29 mouse cellular contexts compared by ENCODE assay signal in genomic region chr1:156491226-156491796, GRCm38 (mm10). TPM values are rescaled to one million over a fixed set of nuclear protein-coding genes. Genes with fewer than 3 reads are reported as not detected.
DNase-seq lines count a peak whose midpoint lies in the region; ATAC-seq lines count a peak whose summit lies in the region.
"Had no signal": no experiment of that assay in that cellular context is flagged by ENCODE, and none has a peak within 500 bp of the region (broad histone marks: within the 10 kb centered on the region; RNA-seq: fewer than 3 reads in every experiment).

No protein-coding gene starts in this region.

- no peaks in the 10 kb centered on the region for H3K9me3 ChIP-seq in midbrain, embryonic 11.5 days (ENCODE audit: control insufficient read depth, low read length)
- H3K9me3 ChIP-seq: embryonic facial prominence, embryonic 15.5 days; forebrain, embryonic 10.5 days; G1E; heart, embryonic 10.5 days; hindbrain, embryonic 12.5 days had no signal

- peak; percentile 79 for ATAC-seq in megakaryocyte, adult 5-6 weeks (ENCODE audit: poor library complexity, severe bottlenecking)
- no peak for ATAC-seq in midbrain, embryonic 11.5 days (ENCODE audit: low FRiP score)
- ATAC-seq: activated CD4-positive, CD25-positive, alpha-beta regulatory T cell, adult 4 months; CD4-positive, CD25-positive, alpha-beta regulatory T cell, adult 4 months; forebrain, embryonic 14.5 days; hindbrain, embryonic 16.5 days; inflammation-experienced regulatory T-cells, adult 6 months; Patski had no signal

- no peak overlapping the region for H3K4me3 ChIP-seq in midbrain, embryonic 11.5 days (ENCODE audit: low read depth, low read length)
- H3K4me3 ChIP-seq: embryonic facial prominence, embryonic 15.5 days; erythroblast, embryonic 14.5 days; forebrain, embryonic 10.5 days; heart, embryonic 10.5 days; hindbrain, embryonic 12.5 days had no signal

- 86% methylated on average over 4 of the region's 4 CpGs for WGBS in midbrain, embryonic 11.5 days

- H3K27ac ChIP-seq in midbrain, embryonic 11.5 days (ENCODE audit: low read depth, low read length), result no peak overlapping the region
- H3K27ac ChIP-seq: embryonic facial prominence, embryonic 15.5 days; forebrain, embryonic 10.5 days; heart, embryonic 10.5 days; hindbrain, embryonic 12.5 days had no signal

- H3K36me3 ChIP-seq in midbrain, embryonic 11.5 days (ENCODE audit: control insufficient read depth, insufficient read depth, low read length), result no peaks in the 10 kb centered on the region
- H3K36me3 ChIP-seq: embryonic facial prominence, embryonic 15.5 days; forebrain, embryonic 10.5 days; G1E; heart, embryonic 10.5 days; hindbrain, embryonic 12.5 days had no signal

- H3K27me3 ChIP-seq in midbrain, embryonic 11.5 days (ENCODE audit: control insufficient read depth, insufficient read depth, low read length), result no peaks in the 10 kb centered on the region
- H3K27me3 ChIP-seq: embryonic facial prominence, embryonic 15.5 days; hindbrain, embryonic 12.5 days; Patski had no signal

- H3K4me1 ChIP-seq in midbrain, embryonic 11.5 days (ENCODE audit: control insufficient read depth, insufficient read depth, low read length), result no peaks in the 10 kb centered on the region
- H3K4me1 ChIP-seq: embryonic facial prominence, embryonic 15.5 days; forebrain, embryonic 10.5 days; heart, embryonic 10.5 days; hindbrain, embryonic 12.5 days had no signal

- no peak overlapping the region for H3K9ac ChIP-seq in midbrain, embryonic 11.5 days (ENCODE audit: low read length)
- H3K9ac ChIP-seq: embryonic facial prominence, embryonic 15.5 days; hindbrain, embryonic 12.5 days had no signal

- H3K4me2 ChIP-seq in midbrain, embryonic 11.5 days, result no peak overlapping the region
- H3K4me2 ChIP-seq: embryonic facial prominence, embryonic 15.5 days; hindbrain, embryonic 12.5 days had no signal

- DNase-seq in lung, postnatal 36 days, result peak; percentile 10
- no peak for DNase-seq in lung, postnatal 25 days (ENCODE audit: low spot score)
- DNase-seq in MEL-GATA-1-ER (ENCODE audit: extremely low read depth, low read depth), result peak; percentile 68
- DNase-seq in cerebellum, adult 9-10 months, result no peak
- no peak for DNase-seq in midbrain, embryonic 11.5 days (ENCODE audit: low spot score, missing footprints)
- no peak for DNase-seq in urinary bladder, postnatal 36 days (ENCODE audit: low spot score in 2 of 2)
- DNase-seq: adrenal gland, adult 8-10 months; B cell, adult 2 months; cerebellum, adult 11-12 months; cerebellum, adult 9-11 months; cerebellum, postnatal 36 days; embryo, embryonic 11 days; gastrocnemius, postnatal 36 days; heart, adult 18-20 months; heart, postnatal 10 days; heart, postnatal 4 days had no signal

RNA-seq across cellular contexts. Expression of gene Soat1, which starts 17.2 kb away (rescaled TPM):
- total RNA-seq in megakaryocyte, adult 5-6 weeks (2015), result 223 and 228 TPM in 2 replicates
- total RNA-seq in megakaryocyte, adult 5-6 weeks (2017), result 341 and 376 TPM in 2 replicates
- 21.4 and 23.6 TPM in 2 replicates for polyA plus RNA-seq in midbrain, embryonic 11.5 days (2014; fragmentation: Nextera tagmentation; extraction: Ambion mirVana)

RNA-seq across cellular contexts. Expression of gene Gm10031, which starts 32.5 kb away (rescaled TPM):
- 3.8 and 7.0 TPM in 2 replicates for total RNA-seq in megakaryocyte, adult 5-6 weeks (2015)
- 12.0 and 19.4 TPM in 2 replicates for total RNA-seq in megakaryocyte, adult 5-6 weeks (2017)
- polyA plus RNA-seq in midbrain, embryonic 11.5 days (2014; fragmentation: Nextera tagmentation; extraction: Ambion mirVana), result 0.44 and 0.74 TPM in 2 replicates

Comparison
In these comparisons a context has a peak if more than half of its experiments do, and no peak if none do; other contexts are left out.
1. DNase-seq: peak in lung, postnatal 36 days (single experiment) and MEL-GATA-1-ER (single experiment); none in lung, postnatal 25 days (single experiment), cerebellum, adult 9-10 months (single experiment), midbrain, embryonic 11.5 days (single experiment) and urinary bladder, postnatal 36 days (0 of 2).